Mouse (Mus musculus) lung, embryonic 16.5 days (tissue): ENCODE data around the gene Cand1. TPM values are rescaled to one million over a fixed set of nuclear protein-coding genes. Genes with fewer than 3 reads are reported as not detected.
A peak's percentile ranks its signal among the peaks of the same experiment; 100 is the strongest.

ENCODE experiments used
- ATAC-seq: fragments of 200-750 bp; cut with Nextera tagmentation; 2 replicates; pipeline ENCODE4 v1.8.0; 2017; ENCODE audit warnings: low read depth, mild to moderate bottlenecking, moderate library complexity
- H3K27ac ChIP-seq: fragments of 300-500 bp; sonication (generic); 2 replicates; pipeline ENCODE4 v1.5.1; 2014; ENCODE audit warnings: mild to moderate bottlenecking, control low read depth, low read length
- H3K27me3 ChIP-seq: fragments of 300-500 bp; sonication (generic); 2 replicates; pipeline ENCODE4 v1.6.1; 2014; ENCODE audit warnings: low read depth, low read length, mixed read lengths; ENCODE audit not compliant: control insufficient read depth, insufficient read depth
- H3K36me3 ChIP-seq: fragments of 300-500 bp; sonication (generic); 2 replicates; pipeline ENCODE4 v1.6.1; 2014; ENCODE audit warnings: low read length; ENCODE audit not compliant: control insufficient read depth, insufficient read depth
- H3K4me1 ChIP-seq: fragments of 300-500 bp; sonication (generic); replicated peaks from 2 replicates; pipeline ENCODE4 v1.6.1; 2014; ENCODE audit warnings: low read length, mixed read lengths; ENCODE audit not compliant: control insufficient read depth, insufficient read depth
- H3K4me2 ChIP-seq: fragments of 300-500 bp; sonication (generic); 2 replicates; pipeline ENCODE4 v1.6.1; 2014; ENCODE audit warnings: low read depth, low read length, control low read depth
- H3K4me3 ChIP-seq: fragments of 300-500 bp; sonication (generic); 2 replicates; pipeline ENCODE4 v1.5.1; 2014; ENCODE audit warnings: mild to moderate bottlenecking, low read length, control low read depth
- H3K9ac ChIP-seq: fragments of 300-500 bp; sonication (generic); 2 replicates; pipeline ENCODE4 v1.6.1; 2014; ENCODE audit warnings: low read length, control low read depth
- H3K9me3 ChIP-seq: fragments of 300-500 bp; sonication (generic); 2 replicates; pipeline ENCODE4 v1.6.1; 2016; ENCODE audit warnings: low read length; ENCODE audit not compliant: control insufficient read depth
- WGBS: fragments of 180-500 bp; shearing (Covaris S2); extraction: QIAGEN DNeasy Blood & Tissue Kit; methylation state at CpG from one replicate; pipeline ENCODE4 v1.1.7; 2014; 5-methylcytosine and 5-hydroxymethylcytosine counted together
- polyA plus RNA-seq: library from polyadenylated mRNA; unstranded; fragments of >200 nt; fragmentation: Nextera tagmentation; extraction: Ambion mirVana; gene quantifications from 2 replicates; pipeline ENCODE4 v1.2.1, GENCODE M21; 2015

Gene Cand1
- polyA plus RNA-seq = 47.6 and 56.7 TPM in 2 replicates

DNA sequence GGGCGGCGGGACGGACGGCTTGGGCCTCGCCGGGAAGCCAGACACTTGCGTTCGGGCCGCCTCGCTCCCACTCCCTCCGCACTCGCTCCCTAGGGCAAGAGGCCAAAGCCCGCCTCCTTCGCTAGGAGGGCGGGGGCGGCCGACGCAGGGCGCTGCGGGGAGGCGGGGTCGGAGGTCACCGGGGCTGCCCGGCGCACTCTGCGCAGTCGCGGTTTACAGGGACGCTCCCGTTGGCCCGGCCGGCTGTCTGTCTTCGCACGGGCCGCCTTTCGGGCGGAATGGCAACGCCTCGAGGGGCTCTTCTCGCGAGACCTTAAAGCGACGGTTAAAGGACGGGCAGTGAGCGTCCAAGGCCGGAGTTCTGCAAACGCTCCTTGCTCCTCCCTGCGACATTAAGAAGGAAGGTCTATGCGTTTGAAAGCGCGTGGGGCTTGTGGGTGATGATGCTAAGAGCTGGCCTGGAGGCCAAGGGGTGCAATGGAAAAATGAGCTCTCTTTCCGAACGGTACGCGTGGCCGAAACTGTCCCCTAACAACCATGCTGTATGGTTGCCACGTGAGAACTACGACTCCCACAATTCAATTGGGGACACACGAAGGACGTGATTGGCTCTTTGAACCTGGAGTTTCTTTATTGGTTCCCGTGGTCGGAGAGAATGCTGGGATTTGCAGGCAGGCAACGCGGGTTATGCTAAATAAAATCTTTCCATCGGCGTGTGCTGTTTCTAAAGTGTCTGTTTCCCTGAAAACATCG lies at the start of gene Cand1:
Gene Cand1 (minus strand): TSS at position 87 of the 753 bp plus-strand sequence.
- Histone ChIP-seq H3K27me3 (no peaks in the 10 kb centered on the region), H3K4me1 (peaks cover 16% of the 10 kb centered on the region), H3K27ac (peak within 1 kb of the TSS; percentile 99), H3K4me2 (peak within 1 kb of the TSS; percentile 78), H3K4me3 (peak within 1 kb of the TSS; percentile 96), H3K9ac (peak within 1 kb of the TSS; percentile 90), H3K9me3 (no peaks in the 10 kb centered on the region), H3K36me3 (peaks cover 6% of the 10 kb centered on the region; the same call in 1 of the 2 replicates)
- WGBS = under 1% methylated on average over 61 of the region's 67 CpGs
- peak; percentile 97 for ATAC-seq

DNA sequence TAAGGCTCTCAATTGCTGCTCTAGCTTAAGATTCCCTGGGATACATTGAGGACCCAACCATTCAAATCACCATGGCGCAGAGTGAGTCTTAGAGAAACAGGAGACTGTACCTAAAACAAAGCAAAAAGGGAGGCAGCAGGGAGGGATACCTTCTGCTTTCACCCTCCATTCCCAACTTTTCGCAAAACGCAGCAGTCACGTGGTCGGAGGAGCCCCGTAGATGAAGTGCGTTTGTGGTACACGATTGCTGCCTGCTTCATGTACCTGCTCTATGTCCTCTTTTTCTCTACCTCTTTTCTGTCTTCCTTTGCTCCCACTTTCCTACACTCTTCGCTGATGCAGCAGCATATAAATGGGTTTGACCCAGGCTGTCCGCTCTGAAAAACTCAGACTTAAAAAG lies 39.0 kb upstream of the Cand1 start:
- Histone ChIP-seq H3K36me3 (no peaks in the 10 kb centered on the region), H3K27ac (no peak overlapping the region), H3K4me1 (no peaks in the 10 kb centered on the region), H3K9ac (no peak overlapping the region), H3K4me3 (no peak overlapping the region), H3K9me3 (no peaks in the 10 kb centered on the region), H3K4me2 (no peak overlapping the region), H3K27me3 (no peaks in the 10 kb centered on the region)
- WGBS = 82% methylated on average over 10 of the region's 10 CpGs
- ATAC-seq = no peak

DNA sequence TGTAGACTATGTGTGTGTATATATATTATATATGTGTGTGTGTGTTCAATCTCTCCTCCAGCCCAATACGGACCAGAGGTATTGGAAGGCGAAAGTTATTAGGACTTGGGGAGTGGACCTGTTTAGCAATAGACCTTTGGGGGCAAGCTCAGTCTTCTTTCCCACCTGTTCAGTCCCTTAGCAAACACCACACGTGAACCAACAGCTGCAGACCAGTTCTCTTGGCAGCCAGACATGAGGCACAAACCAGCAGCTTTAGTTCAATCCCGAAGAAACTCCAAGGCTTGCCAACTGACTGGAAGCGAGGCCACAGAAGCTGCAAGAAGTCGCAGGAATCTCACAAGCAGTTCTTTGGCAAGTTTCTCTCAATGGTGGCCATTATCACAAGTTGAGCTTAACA lies 34.5 kb upstream of the Cand1 start:
- Histone ChIP-seq H3K27me3 (no peaks in the 10 kb centered on the region), H3K4me3 (no peak overlapping the region), H3K27ac (no peak overlapping the region), H3K4me1 (no peaks in the 10 kb centered on the region), H3K4me2 (no peak overlapping the region), H3K36me3 (no peaks in the 10 kb centered on the region), H3K9me3 (no peaks in the 10 kb centered on the region), H3K9ac (no peak overlapping the region)
- ATAC-seq = no peak
- 87% methylated on average over 6 of the region's 6 CpGs for WGBS

DNA sequence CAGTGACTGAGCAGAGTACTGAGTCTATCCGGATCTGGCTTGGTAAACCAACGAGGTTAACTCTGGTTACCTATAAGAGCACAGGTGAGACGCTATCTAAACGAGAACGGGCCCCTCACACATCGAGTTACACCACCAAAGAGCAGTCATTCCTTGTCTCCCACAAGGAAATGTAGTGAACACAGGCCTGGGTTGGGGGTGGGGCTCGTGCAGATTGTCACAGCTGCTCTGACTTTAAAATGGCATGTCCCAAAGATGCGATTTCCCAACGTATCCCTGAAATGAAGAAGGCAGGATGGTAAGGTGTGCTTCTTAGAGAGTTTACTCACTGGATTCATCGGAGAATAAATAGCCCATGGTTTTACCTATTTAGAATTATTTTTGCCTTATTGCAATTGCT lies 32.7 kb upstream of the Cand1 start:
- Histone ChIP-seq H3K4me1 (no peaks in the 10 kb centered on the region), H3K27ac (no peak overlapping the region), H3K4me2 (no peak overlapping the region), H3K36me3 (no peaks in the 10 kb centered on the region), H3K9me3 (no peaks in the 10 kb centered on the region), H3K27me3 (no peaks in the 10 kb centered on the region), H3K9ac (no peak overlapping the region), H3K4me3 (no peak overlapping the region)
- WGBS = 80% methylated on average over 10 of the region's 10 CpGs
- no peak for ATAC-seq

DNA sequence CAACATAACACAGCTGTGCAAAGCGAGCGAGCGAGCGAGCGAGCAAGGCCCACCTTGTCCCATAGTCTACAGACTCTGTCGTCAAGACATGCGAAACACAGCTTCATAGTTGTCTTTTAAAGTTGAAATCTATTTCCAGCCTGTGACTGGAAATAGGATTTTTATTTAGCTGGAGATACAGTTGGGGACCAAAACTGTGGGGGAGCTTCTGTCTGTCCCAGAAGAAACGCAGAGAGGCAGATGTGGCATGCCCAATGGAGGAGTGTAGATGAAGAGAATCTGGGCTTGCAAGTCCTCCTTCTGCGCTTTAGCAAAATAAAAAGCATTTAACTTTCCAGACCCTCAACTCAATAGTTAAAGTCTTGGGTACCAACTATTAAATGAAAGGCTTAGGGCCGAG lies 32.1 kb upstream of the Cand1 start:
- H3K36me3 ChIP-seq = no peaks in the 10 kb centered on the region
- H3K4me2 ChIP-seq = no peak overlapping the region
- H3K27ac ChIP-seq = no peak overlapping the region
- H3K4me3 ChIP-seq = no peak overlapping the region
- no peaks in the 10 kb centered on the region for H3K27me3 ChIP-seq
- ATAC-seq = no peak
- no peaks in the 10 kb centered on the region for H3K9me3 ChIP-seq
- no peak overlapping the region for H3K9ac ChIP-seq
- no peaks in the 10 kb centered on the region for H3K4me1 ChIP-seq
- 89% methylated on average over 10 of the region's 10 CpGs for WGBS

DNA sequence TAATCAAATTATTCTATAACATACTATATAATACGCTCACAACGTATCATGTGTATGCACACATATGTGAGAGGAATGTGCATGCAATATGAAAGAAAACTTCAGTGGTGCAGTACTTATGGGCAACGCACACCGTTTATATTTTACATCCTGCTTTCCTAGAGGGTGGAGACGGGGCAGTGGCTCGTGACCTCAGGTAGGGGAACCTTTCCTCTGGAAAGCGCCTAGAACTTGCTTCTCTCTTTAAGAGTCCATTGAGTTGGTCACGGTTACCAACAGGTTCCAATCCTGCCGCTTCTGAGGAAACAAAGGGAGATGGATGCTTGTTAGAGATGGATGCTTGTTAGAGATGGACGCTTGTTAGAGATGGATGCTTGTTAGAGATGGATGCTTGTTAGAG lies 31.2 kb upstream of the Cand1 start:
- Histone ChIP-seq H3K4me2 (no peak overlapping the region), H3K9ac (no peak overlapping the region), H3K27me3 (no peaks in the 10 kb centered on the region), H3K4me1 (no peaks in the 10 kb centered on the region), H3K4me3 (no peak overlapping the region), H3K9me3 (no peaks in the 10 kb centered on the region), H3K27ac (no peak overlapping the region), H3K36me3 (no peaks in the 10 kb centered on the region)
- no peak for ATAC-seq
- WGBS = 80% methylated on average over 10 of the region's 10 CpGs

DNA sequence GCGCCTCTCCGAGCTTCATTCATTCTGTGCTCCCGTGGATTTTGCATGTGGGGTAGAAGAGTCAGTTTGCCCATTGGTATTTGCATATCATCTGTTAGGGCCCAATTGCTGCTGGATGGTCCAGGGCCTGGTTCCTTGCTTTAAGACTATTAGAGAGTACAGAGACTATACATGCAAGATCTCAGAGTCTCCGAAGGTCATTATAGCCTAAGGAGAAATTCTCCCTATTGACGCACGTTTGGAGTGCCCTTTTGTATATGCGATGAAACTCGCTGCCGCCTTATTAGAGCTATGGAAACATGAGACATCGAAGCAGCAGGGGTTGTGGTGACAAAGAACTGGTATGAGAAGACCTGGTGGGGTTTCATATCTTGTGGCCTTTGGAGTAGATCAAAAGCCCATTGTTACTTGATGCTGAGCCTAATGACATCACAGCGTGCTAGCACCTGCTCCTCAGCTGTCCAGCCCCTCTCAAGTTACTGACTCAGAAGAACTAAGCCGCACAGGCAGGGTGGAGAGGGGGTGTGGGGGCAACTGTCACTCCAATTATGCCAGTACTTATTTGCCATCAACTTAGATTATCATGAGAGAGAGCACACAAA lies 30.6 kb upstream of the Cand1 start:
- Histone ChIP-seq H3K36me3 (no peaks in the 10 kb centered on the region), H3K27ac (no peak overlapping the region), H3K9me3 (no peaks in the 10 kb centered on the region), H3K4me3 (no peak overlapping the region), H3K9ac (no peak overlapping the region), H3K4me2 (no peak overlapping the region), H3K4me1 (no peaks in the 10 kb centered on the region), H3K27me3 (no peaks in the 10 kb centered on the region)
- ATAC-seq = no peak
- WGBS = 74% methylated on average over 12 of the region's 12 CpGs

DNA sequence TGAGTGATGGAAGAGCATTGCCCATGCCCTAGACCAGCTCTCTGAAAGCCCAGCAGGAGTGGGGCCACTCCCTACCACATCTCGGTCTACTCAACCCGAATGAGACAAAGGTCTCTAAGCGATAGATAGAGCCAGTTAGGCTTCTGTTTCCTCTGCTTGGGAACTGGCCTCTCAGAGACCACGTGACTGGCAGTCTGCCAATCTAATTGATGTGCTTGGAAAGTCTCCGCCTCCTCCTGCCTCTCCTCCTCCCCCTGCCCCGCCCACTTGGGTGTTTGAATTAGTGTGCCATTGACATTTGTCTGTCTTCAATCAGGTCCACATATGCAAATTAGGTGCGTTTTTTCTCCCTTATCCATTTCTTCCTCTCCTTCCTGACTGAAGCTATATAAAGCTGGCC lies 24.9 kb upstream of the Cand1 start:
- Histone ChIP-seq H3K27ac (no peak overlapping the region), H3K36me3 (no peaks in the 10 kb centered on the region), H3K9ac (no peak overlapping the region), H3K4me2 (no peak overlapping the region), H3K4me1 (no peaks in the 10 kb centered on the region), H3K4me3 (no peak overlapping the region), H3K27me3 (no peaks in the 10 kb centered on the region), H3K9me3 (no peaks in the 10 kb centered on the region)
- WGBS = 71% methylated on average over 7 of the region's 7 CpGs
- ATAC-seq = no peak

DNA sequence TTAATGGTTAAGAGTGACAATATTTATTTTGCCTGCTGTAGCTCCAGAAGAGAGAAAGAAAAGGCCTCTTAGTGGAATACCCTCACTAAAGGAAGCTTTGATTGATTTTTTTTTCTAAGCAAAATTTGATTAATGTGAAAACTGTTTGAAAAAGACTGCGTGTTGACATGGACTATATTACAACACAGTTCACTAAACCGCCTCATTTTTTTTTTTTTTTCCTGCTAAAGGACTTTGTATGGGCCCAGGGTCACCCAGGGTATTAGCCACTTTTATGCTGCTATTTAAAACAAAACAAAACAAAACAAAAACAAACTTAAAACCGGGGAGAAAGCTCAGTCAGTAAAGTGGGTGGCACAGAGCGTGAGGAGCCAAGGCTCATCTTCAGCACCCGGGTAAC lies 23.0 kb upstream of the Cand1 start:
- H3K27ac ChIP-seq = no peak overlapping the region
- no peak overlapping the region for H3K4me3 ChIP-seq
- no peaks in the 10 kb centered on the region for H3K9me3 ChIP-seq
- WGBS = 75% methylated on average over 5 of the region's 5 CpGs
- H3K9ac ChIP-seq = no peak overlapping the region
- no peaks in the 10 kb centered on the region for H3K4me1 ChIP-seq
- no peaks in the 10 kb centered on the region for H3K27me3 ChIP-seq
- H3K4me2 ChIP-seq = no peak overlapping the region
- no peak for ATAC-seq
- H3K36me3 ChIP-seq = no peaks in the 10 kb centered on the region
